Mouse (Mus musculus): ENCODE data around the gene Pcbp3. TPM values are rescaled to one million over a fixed set of nuclear protein-coding genes. Genes with fewer than 3 reads are reported as not detected.

Pcbp3 gene
- total RNA-seq, 2 experiments from 2014 or later = 63.6 to 66.6 TPM

- no peak for DNase-seq (ENCODE audit: extremely low spot score in 1 of 2, low spot score in 1 of 2)
Measured at GRCm38 (mm10) chr10:76859355-76860127, 102.1 kb downstream of the Pcbp3 start.

DNA sequence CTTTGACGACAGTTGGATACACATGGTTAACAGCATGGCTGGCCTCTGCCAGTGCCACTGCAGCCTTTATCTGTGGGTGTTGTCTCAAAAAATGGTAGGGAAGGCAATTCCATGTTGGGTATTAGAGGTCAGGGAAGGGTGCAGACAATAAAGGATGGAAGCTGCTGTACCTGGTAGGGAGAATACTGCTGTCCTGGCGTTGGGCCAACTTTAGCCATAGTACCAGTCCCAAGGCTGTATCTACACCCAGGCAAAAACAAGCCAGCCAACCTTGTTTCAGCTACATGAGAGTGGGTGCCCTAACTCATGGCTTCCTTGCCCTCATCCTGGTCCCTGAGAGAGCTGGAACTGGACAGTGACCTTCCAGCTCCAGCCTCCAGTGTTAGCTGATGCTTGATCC, 103.8 kb downstream of the Pcbp3 start:
- no peak for DNase-seq (ENCODE audit: extremely low spot score in 1 of 2, low spot score in 1 of 2)

DNA sequence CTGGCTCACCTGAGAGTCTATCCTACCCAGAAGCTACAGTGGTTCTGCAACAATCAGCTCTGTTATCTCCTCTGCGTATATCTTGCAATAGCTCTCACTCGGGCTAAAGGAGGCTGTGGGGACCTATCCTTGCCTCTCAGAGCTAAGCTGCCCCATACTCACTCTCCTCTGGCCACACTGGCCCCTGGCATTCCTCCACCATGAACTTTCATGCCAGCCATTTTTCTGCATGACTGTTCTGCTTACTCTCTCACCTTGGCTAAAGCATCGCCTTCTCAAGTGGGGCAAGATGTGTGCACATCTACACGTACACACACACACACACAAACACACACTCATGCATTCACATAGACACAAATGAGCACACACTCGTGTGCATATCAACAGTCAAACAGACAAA, 115.2 kb downstream of the Pcbp3 start:
- no peak for DNase-seq (ENCODE audit: extremely low spot score in 1 of 2, low spot score in 1 of 2)

DNA sequence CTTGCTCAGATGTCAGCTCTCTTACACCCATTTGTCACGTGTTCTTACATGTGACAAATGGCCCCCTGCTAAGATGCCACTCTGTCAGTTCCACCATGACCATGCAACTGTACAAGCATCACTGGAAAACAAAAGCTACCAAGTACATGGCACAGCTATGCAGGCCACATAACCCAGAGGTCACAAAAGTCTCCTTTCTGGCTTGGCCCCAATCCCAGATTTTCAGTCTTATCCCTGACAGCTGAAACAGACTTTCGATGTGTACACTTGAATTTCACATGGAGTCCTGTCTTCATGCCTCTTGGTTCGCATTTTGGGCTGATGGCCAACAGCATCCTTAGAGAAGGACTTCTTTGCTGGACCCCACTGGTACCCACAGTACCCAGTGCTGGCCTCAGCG, 116.8 kb downstream of the Pcbp3 start:
- DNase-seq (ENCODE audit: extremely low spot score in 1 of 2, low spot score in 1 of 2) = no peak

GRCm38 (mm10) chr10:76844365-76844764, 117.3 kb downstream of the Pcbp3 start:
- DNase-seq (ENCODE audit: extremely low spot score in 1 of 2, low spot score in 1 of 2) = no peak

DNA sequence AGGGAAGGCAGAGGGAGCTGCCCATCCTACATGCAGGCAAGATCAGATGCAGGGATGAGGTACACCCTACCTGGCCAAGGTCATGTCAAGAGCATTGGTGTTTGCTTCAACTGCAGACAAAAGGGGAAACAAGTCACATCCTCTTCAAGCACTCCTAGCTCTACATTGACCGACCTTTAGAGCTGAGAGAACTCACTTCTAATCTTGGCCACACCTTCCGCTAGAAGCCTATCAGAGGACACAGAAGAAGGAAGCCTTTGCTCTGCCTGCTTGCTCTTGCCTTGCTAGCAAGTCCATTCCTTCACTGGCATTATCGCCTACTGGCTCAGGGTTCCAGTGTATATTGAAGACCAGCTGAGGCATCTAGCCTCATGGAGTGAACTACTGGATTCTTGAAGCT, 119.6 kb downstream of the Pcbp3 start:
- DNase-seq (ENCODE audit: extremely low spot score in 1 of 2, low spot score in 1 of 2) = no peak

DNA sequence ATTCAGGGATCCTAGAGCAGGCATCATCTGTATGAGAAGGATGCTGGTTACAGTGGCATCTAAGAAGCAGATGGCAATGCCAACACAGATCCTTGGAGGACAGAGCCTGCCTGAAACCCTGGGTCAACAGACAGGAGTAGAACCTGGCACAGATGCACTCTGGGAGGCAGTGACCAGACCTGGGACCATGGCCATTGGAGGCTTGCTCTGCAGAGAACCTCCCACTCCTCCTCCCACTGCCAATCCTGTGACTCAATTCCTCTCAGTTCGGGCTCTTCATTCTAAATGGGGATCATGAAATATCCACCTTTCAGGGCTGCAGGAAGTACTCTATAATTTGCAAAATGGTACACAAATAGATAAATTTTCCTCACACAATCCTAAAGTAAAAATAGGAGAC, 120.5 kb downstream of the Pcbp3 start:
- DNase-seq (ENCODE audit: extremely low spot score in 1 of 2, low spot score in 1 of 2) = no peak

- DNase-seq (ENCODE audit: extremely low spot score in 1 of 2, low spot score in 1 of 2) = no peak
Measured at GRCm38 (mm10) chr10:76840566-76840965, 121.1 kb downstream of the Pcbp3 start.

GRCm38 (mm10) chr10:76835497-76836357, 126.0 kb downstream of the Pcbp3 start:
- peak; percentile 80 to 94 for DNase-seq (ENCODE audit: extremely low spot score in 1 of 2, low spot score in 1 of 2)

DNA sequence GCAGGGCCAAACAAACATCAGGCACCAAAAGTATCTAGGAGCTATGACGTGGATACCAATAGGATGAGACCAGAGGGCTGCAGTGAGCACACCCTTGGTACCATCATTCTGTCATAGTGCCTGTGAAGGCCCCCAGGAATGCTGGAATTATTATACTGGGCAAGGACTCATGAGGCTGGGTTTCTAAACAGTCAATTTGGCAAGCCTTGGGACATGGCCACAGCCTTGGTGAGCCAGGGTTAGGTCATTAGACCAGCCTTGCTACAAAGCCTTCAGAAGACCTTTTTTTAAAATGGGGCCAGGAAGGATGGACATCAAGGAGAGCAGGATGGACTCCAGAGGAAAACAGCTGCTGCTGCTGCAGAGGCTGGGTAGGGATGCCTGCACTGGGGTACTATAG, 128.8 kb downstream of the Pcbp3 start:
- DNase-seq (ENCODE audit: extremely low spot score in 1 of 2, low spot score in 1 of 2) = no peak

DNA sequence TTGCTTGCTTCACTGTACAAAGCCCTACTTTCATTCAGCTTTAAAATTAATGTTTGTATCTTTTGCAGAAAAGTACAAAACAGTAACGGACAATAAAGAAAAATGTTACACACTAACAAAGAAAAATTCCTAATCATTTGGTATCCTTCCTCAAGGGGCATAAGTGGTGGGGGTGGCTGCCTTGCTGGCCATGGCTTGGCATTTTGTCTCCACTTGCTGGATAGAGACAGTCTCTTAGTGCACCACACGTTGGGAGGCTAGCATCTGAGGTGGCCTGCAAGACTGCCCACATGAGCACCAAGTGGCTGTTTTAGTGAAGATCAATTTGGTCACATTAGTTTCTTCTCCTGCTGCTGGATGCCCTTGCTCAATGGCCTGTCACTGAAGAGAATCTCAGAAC, 129.8 kb downstream of the Pcbp3 start:
- no peak for DNase-seq (ENCODE audit: extremely low spot score in 1 of 2, low spot score in 1 of 2)

DNA sequence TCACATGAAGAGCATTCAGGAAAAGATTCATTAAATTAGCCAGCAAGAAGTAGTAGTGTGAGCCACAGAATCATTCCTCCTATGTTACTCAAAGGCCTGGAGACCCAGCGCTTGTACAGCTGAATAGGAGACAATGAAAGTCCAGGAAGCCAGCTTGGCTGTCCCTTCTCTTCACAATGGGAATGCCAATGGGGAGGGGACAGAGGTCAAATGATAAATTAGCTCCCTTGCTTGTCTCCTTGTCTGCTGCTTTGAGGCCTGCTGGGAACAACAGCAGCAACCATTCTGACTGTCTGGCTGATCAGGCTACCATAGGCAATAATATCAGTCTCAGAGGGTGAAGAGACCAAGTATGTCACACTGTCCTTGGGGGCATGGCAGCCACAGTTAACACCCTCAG, 130.5 kb downstream of the Pcbp3 start:
- DNase-seq (ENCODE audit: extremely low spot score in 1 of 2, low spot score in 1 of 2) = no peak

GRCm38 (mm10) chr10:76828936-76829335, 132.8 kb downstream of the Pcbp3 start:
- DNase-seq (ENCODE audit: extremely low spot score in 1 of 2, low spot score in 1 of 2) = no peak

GRCm38 (mm10) chr10:76822698-76823097, 139.0 kb downstream of the Pcbp3 start:
- no peak for DNase-seq (ENCODE audit: extremely low spot score in 1 of 2, low spot score in 1 of 2)

DNA sequence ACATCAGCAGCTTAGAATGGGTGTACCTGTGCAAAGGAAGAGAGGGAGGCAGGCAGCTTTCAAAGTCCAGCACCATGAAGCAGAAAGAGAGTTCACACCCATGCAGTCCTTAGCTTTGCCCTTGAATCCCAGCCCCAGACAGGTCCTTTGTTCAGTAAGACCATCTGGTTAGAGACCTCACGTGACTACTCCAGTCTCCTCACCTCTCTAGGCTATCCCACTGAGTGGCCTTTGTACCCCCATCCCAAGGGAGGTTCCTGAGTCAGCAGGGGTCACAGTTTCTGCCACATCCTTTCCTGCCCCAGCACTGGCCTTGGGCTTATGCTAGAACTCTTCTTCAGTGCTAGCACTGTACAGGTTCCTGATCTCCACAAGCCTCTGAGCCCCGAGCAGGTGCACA, 142.4 kb downstream of the Pcbp3 start:
- no peak for DNase-seq (ENCODE audit: extremely low spot score in 1 of 2, low spot score in 1 of 2)

- no peak for DNase-seq (ENCODE audit: extremely low spot score in 1 of 2, low spot score in 1 of 2)
Measured at GRCm38 (mm10) chr10:76818337-76818736, 143.3 kb downstream of the Pcbp3 start.

DNA sequence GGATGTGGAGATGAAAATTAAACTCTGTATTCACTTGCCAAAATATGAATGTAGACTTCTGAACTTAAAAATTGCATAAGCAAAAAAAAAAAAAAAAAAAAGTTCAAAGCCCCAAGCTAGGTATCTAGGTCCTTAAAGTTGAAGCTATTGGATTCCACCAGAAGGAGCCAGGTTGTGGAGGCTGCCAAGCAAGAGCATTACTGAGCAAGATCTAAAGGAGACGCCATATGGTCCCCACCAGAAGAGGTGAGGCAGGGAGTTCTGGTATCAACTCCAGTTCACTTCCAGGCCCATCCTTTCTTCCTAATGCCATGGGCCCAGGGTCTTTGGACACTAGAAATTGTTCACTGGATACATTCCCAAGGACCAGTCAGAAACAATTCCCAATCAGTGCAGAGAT, 144.8 kb downstream of the Pcbp3 start:
- DNase-seq (ENCODE audit: extremely low spot score in 1 of 2, low spot score in 1 of 2) = no peak

GRCm38 (mm10) chr10:76816436-76816835, 145.3 kb downstream of the Pcbp3 start:
- DNase-seq (ENCODE audit: extremely low spot score in 1 of 2, low spot score in 1 of 2) = no peak

- DNase-seq (ENCODE audit: extremely low spot score in 1 of 2, low spot score in 1 of 2) = no peak
Measured at GRCm38 (mm10) chr10:76815481-76815880, 146.2 kb downstream of the Pcbp3 start.

DNA sequence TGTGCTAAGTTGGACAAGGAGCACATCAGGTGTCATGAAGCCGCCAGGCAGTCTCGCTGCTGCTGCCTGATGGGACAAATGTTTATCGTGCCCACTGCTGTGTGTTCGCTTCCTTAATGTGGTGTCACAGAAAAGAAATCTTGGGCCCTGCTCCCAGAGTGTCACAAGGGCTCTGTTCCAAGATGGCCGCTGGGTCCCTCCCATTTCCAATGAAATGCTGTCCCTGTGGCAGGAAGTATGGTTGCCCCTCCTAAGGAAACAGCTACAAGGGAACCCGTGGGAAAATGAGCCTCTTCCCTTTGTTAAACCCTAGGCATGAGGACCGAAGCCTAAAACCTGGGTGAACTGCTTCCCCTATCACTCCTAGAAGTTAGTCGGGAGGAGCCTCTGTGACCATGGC, 146.9 kb downstream of the Pcbp3 start:
- DNase-seq (ENCODE audit: extremely low spot score in 1 of 2, low spot score in 1 of 2) = no peak

DNA sequence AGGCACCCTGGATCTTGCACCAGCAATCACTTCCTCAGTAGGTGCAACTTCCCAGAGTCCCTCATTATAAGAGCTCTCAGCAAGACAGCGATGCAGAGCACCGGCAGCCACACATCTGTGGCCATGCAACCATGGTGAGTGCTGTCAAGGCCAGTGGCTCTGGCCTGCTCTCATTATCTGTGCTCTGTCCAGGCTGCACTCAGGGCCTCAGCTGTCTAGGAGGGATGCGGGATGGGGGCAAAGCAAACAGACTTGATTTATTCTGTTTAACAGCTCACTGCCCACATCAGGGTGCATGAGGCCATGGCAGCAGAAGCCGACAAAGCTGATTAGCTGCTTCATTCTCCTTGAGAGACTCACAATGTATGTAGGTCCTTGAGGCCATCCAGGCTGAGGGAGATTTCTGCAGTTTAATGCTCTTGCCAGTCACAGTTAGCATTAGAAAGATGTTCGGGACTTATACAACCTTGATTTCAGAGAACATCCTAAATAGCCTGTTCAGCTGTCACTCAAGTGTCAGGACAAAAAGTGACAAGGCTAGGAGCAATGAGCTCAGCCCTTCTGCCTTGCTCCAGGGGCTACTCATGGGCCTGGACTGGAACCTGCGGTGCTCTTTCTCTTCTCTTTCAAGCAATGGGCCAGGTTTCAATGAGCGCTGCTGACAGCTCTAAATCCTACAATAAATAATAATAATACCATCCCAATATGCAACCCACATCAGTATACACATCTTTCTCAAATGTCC, 151.6 kb downstream of the Pcbp3 start:
- no peak for DNase-seq (ENCODE audit: extremely low spot score in 1 of 2, low spot score in 1 of 2)
